ENCODE assay signal across 22 mouse cellular contexts in the genomic region with DNA sequence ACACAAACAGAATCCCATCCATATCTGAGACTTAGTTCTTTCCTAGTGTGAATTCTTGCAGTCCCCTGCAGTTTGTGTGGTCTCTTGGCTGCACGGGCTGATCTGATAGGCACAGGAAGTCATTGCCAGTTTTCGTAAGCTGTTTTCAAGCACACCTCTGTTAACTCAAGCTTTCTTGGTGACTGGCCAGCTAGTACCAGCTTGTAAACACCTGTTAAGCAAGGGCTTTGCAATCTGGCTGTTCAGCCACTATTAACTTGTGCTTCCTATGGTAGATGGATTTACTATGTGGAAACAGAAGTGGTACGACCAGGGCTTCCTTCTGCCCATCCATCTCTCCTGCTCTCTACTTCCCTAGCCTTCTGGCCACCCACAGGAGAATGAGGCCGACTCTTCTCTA. TPM values are rescaled to one million over a fixed set of nuclear protein-coding genes. Genes with fewer than 3 reads are reported as not detected.
DNase-seq lines count a peak whose midpoint lies in the region; ATAC-seq and TF ChIP-seq lines count a peak whose summit lies in the region.
"Had no signal": no experiment of that assay in that cellular context is flagged by ENCODE, and none has a peak within 500 bp of the region (broad histone marks: within the 10 kb centered on the region; RNA-seq: fewer than 3 reads in every experiment).

No protein-coding gene starts in this region.

- H3K4me3 ChIP-seq in forebrain, embryonic 14.5 days (ENCODE audit: low read depth, low read length), result no peak overlapping the region
- H3K4me3 ChIP-seq in forebrain, embryonic 10.5 days, result no peak overlapping the region
- H3K4me3 ChIP-seq in heart, embryonic 11.5 days (ENCODE audit: low read depth, low read length), result no peak overlapping the region
- H3K4me3 ChIP-seq in midbrain, postnatal 0 days (ENCODE audit: low read depth, low read length), result no peak overlapping the region
- no peak overlapping the region for H3K4me3 ChIP-seq in midbrain, embryonic 14.5 days (replicated peaks; ENCODE audit: low read depth, low read length)
- H3K4me3 ChIP-seq: embryonic facial prominence, embryonic 10.5 days; embryonic facial prominence, embryonic 12.5 days; forebrain, embryonic 13.5 days had no signal

- no peaks in the 10 kb centered on the region for H3K36me3 ChIP-seq in forebrain, embryonic 14.5 days (ENCODE audit: control insufficient read depth, insufficient read depth, low read length)
- no peaks in the 10 kb centered on the region for H3K36me3 ChIP-seq in forebrain, embryonic 10.5 days (replicated peaks)
- no peaks in the 10 kb centered on the region for H3K36me3 ChIP-seq in heart, embryonic 11.5 days (ENCODE audit: control insufficient read depth, insufficient read depth, low read length)
- H3K36me3 ChIP-seq in midbrain, postnatal 0 days (ENCODE audit: insufficient read depth, low read length), result no peaks in the 10 kb centered on the region
- H3K36me3 ChIP-seq in midbrain, embryonic 14.5 days (ENCODE audit: control insufficient read depth, insufficient read depth, low read length), result no peaks in the 10 kb centered on the region
- H3K36me3 ChIP-seq: embryonic facial prominence, embryonic 10.5 days; embryonic facial prominence, embryonic 12.5 days; G1E had no signal

- peak; percentile 51 for DNase-seq in forebrain, embryonic 14.5 days (ENCODE audit: low spot score)
- DNase-seq in forebrain, embryonic 10.5 days (ENCODE audit: extremely low spot score, low spot score), result no peak
- peak; percentile 53 for DNase-seq in heart, adult 11 months
- DNase-seq in midbrain, postnatal 0 days (ENCODE audit: low spot score), result peak; percentile 6
- no peak for DNase-seq in midbrain, embryonic 14.5 days
- DNase-seq: adrenal gland, adult 8-10 months; adrenal gland, postnatal 14 days; adrenal gland, postnatal 36 days; B cell, adult 2 months; cerebellum, adult 11-12 months; cerebellum, adult 2 months; cerebellum, adult 9-10 months; cerebellum, postnatal 25 days had no signal

- ATAC-seq in forebrain, embryonic 14.5 days, result no peak
- no peak for ATAC-seq in heart, embryonic 11.5 days (replicated peaks; ENCODE audit: insufficient number of reproducible peaks, low FRiP score, low TSS enrichment)
- ATAC-seq in midbrain, postnatal 0 days (ENCODE audit: low FRiP score), result no peak
- no peak for ATAC-seq in midbrain, embryonic 14.5 days (ENCODE audit: low FRiP score, low TSS enrichment)
- ATAC-seq: activated CD4-positive, CD25-positive, alpha-beta regulatory T cell, adult 4 months; CD4-positive, CD25-positive, alpha-beta regulatory T cell, adult 4 months; forebrain, embryonic 13.5 days; forebrain, embryonic 16.5 days; Patski had no signal

- TF ChIP-seq CTCF in midbrain, postnatal 0 days (IDR thresholded peaks at IDR 0.05), result no peak

- H3K9me3 ChIP-seq in forebrain, embryonic 14.5 days (replicated peaks; ENCODE audit: control insufficient read depth, low read length), result no peaks in the 10 kb centered on the region
- no peaks in the 10 kb centered on the region for H3K9me3 ChIP-seq in forebrain, embryonic 10.5 days
- no peaks in the 10 kb centered on the region for H3K9me3 ChIP-seq in heart, embryonic 11.5 days (replicated peaks; ENCODE audit: control insufficient read depth, low read length)
- no peaks in the 10 kb centered on the region for H3K9me3 ChIP-seq in midbrain, postnatal 0 days (ENCODE audit: low read length)
- H3K9me3 ChIP-seq in midbrain, embryonic 14.5 days (ENCODE audit: control insufficient read depth, low read length), result no peaks in the 10 kb centered on the region
- H3K9me3 ChIP-seq: embryonic facial prominence, embryonic 10.5 days; embryonic facial prominence, embryonic 12.5 days; forebrain, embryonic 13.5 days; G1E had no signal

- WGBS in forebrain, embryonic 14.5 days, result 79% methylated on average over 4 of the region's 4 CpGs
- WGBS in forebrain, embryonic 10.5 days, result 88% methylated on average over 4 of the region's 4 CpGs
- 69% methylated on average over 4 of the region's 4 CpGs for WGBS in heart, embryonic 11.5 days (ENCODE audit: insufficient replicate concordance)
- 87% methylated on average over 4 of the region's 4 CpGs for WGBS in midbrain, postnatal 0 days
- 87% methylated on average over 4 of the region's 4 CpGs for WGBS in midbrain, embryonic 14.5 days

- no peak overlapping the region for H3K9ac ChIP-seq in forebrain, embryonic 14.5 days (ENCODE audit: low read length)
- H3K9ac ChIP-seq in heart, embryonic 11.5 days (ENCODE audit: low read depth, low read length), result no peak overlapping the region
- H3K9ac ChIP-seq in midbrain, postnatal 0 days (replicated peaks; ENCODE audit: low read length, poor library complexity, severe bottlenecking), result no peak overlapping the region
- no peak overlapping the region for H3K9ac ChIP-seq in midbrain, embryonic 14.5 days (replicated peaks; ENCODE audit: low read length)
- H3K9ac ChIP-seq: embryonic facial prominence, embryonic 12.5 days; forebrain, embryonic 13.5 days had no signal

- H3K27ac ChIP-seq in forebrain, embryonic 14.5 days (ENCODE audit: low read depth, low read length), result no peak overlapping the region
- H3K27ac ChIP-seq in forebrain, embryonic 10.5 days, result no peak overlapping the region
- no peak overlapping the region for H3K27ac ChIP-seq in heart, embryonic 11.5 days (ENCODE audit: low read depth, low read length)
- no peak overlapping the region for H3K27ac ChIP-seq in midbrain, postnatal 0 days (ENCODE audit: low read depth, low read length)
- H3K27ac ChIP-seq in midbrain, embryonic 14.5 days (replicated peaks; ENCODE audit: low read depth, low read length), result no peak overlapping the region
- H3K27ac ChIP-seq: embryonic facial prominence, embryonic 10.5 days; embryonic facial prominence, embryonic 12.5 days; forebrain, embryonic 13.5 days had no signal

- H3K4me1 ChIP-seq in forebrain, embryonic 14.5 days (ENCODE audit: control insufficient read depth, insufficient read depth, low read length), result no peaks in the 10 kb centered on the region
- no peaks in the 10 kb centered on the region for H3K4me1 ChIP-seq in forebrain, embryonic 10.5 days
- H3K4me1 ChIP-seq in heart, embryonic 11.5 days (ENCODE audit: control insufficient read depth, insufficient read depth, low read length), result no peaks in the 10 kb centered on the region
- H3K4me1 ChIP-seq in midbrain, postnatal 0 days (ENCODE audit: insufficient read depth, low read length), result no peaks in the 10 kb centered on the region
- H3K4me1 ChIP-seq in midbrain, embryonic 14.5 days (ENCODE audit: control insufficient read depth, insufficient read depth, low read length), result no peaks in the 10 kb centered on the region
- H3K4me1 ChIP-seq: embryonic facial prominence, embryonic 12.5 days had no signal

- H3K27me3 ChIP-seq in forebrain, embryonic 14.5 days (replicated peaks; ENCODE audit: control insufficient read depth, insufficient read depth, low read length), result no peaks in the 10 kb centered on the region
- no peaks in the 10 kb centered on the region for H3K27me3 ChIP-seq in forebrain, embryonic 10.5 days (ENCODE audit: poor library complexity, severe bottlenecking)
- H3K27me3 ChIP-seq in heart, embryonic 11.5 days (ENCODE audit: control insufficient read depth, insufficient read depth, low read length), result no peaks in the 10 kb centered on the region
- no peaks in the 10 kb centered on the region for H3K27me3 ChIP-seq in midbrain, postnatal 0 days (ENCODE audit: insufficient read depth, low read length)
- H3K27me3 ChIP-seq in midbrain, embryonic 14.5 days (ENCODE audit: control insufficient read depth, insufficient read depth, low read length), result no peaks in the 10 kb centered on the region
- H3K27me3 ChIP-seq: embryonic facial prominence, embryonic 12.5 days; forebrain, embryonic 13.5 days; Patski had no signal

- no peak overlapping the region for H3K4me2 ChIP-seq in forebrain, embryonic 14.5 days (ENCODE audit: low read length)
- H3K4me2 ChIP-seq in heart, embryonic 11.5 days, result no peak overlapping the region
- no peak overlapping the region for H3K4me2 ChIP-seq in midbrain, postnatal 0 days (ENCODE audit: low read depth, low read length, poor library complexity, severe bottlenecking)
- no peak overlapping the region for H3K4me2 ChIP-seq in midbrain, embryonic 14.5 days (ENCODE audit: low read length)
- H3K4me2 ChIP-seq: embryonic facial prominence, embryonic 12.5 days; forebrain, embryonic 13.5 days had no signal

RNA-seq across cellular contexts. Expression of a gene that starts 36.0 kb away (rescaled TPM):
- 56.2 and 62.8 TPM in 2 replicates for polyA plus RNA-seq in forebrain, embryonic 14.5 days (2014; fragmentation: Nextera tagmentation; extraction: Ambion mirVana)
- 102 and 106 TPM in 2 replicates for polyA plus RNA-seq in forebrain, embryonic 10.5 days (2016; fragmentation: Nextera tagmentation; extraction: Ambion mirVana)
- 73.4 and 87.5 TPM in 2 replicates for polyA plus RNA-seq in heart, embryonic 11.5 days (2014; fragmentation: Nextera tagmentation; extraction: Ambion mirVana)
- 26.0 and 50.2 TPM in 2 replicates for total RNA-seq in midbrain, postnatal 0 days (2014; rRNA removed)
- polyA plus RNA-seq in midbrain, postnatal 0 days (2015; fragmentation: Nextera tagmentation; extraction: Ambion mirVana), result 69.1 and 75.0 TPM in 2 replicates
- polyA plus RNA-seq in midbrain, embryonic 14.5 days (2014; fragmentation: Nextera tagmentation; extraction: Ambion mirVana), result 41.0 and 50.6 TPM in 2 replicates

RNA-seq across cellular contexts. Expression of a gene that starts 36.1 kb away (rescaled TPM):
- polyA plus RNA-seq in forebrain, embryonic 14.5 days (2014; fragmentation: Nextera tagmentation; extraction: Ambion mirVana), result 7.3 and 7.6 TPM in 2 replicates
- 7.6 and 8.4 TPM in 2 replicates for polyA plus RNA-seq in forebrain, embryonic 10.5 days (2016; fragmentation: Nextera tagmentation; extraction: Ambion mirVana)
- polyA plus RNA-seq in heart, embryonic 11.5 days (2014; fragmentation: Nextera tagmentation; extraction: Ambion mirVana), result 13.9 and 14.9 TPM in 2 replicates
- total RNA-seq in midbrain, postnatal 0 days (2014; rRNA removed), result 49.8 and 54.9 TPM in 2 replicates
- polyA plus RNA-seq in midbrain, postnatal 0 days (2015; fragmentation: Nextera tagmentation; extraction: Ambion mirVana), result 9.5 and 10.7 TPM in 2 replicates
- 9.2 and 11.1 TPM in 2 replicates for polyA plus RNA-seq in midbrain, embryonic 14.5 days (2014; fragmentation: Nextera tagmentation; extraction: Ambion mirVana)

Comparison
In these comparisons a context has a peak if more than half of its experiments do, and no peak if none do; other contexts are left out.
1. DNase-seq: peak in forebrain, embryonic 14.5 days (single experiment), heart, adult 11 months (single experiment) and midbrain, postnatal 0 days (single experiment); none in forebrain, embryonic 10.5 days (single experiment) and midbrain, embryonic 14.5 days (single experiment).